Comparison of ENCODE assay signal across 14 mouse cellular contexts in genomic region chr2:131265056-131265455, GRCm38 (mm10). TPM values are rescaled to one million over a fixed set of nuclear protein-coding genes. Genes with fewer than 3 reads are reported as not detected.
DNase-seq lines count a peak whose midpoint lies in the region; ATAC-seq lines count a peak whose summit lies in the region.
"Had no signal": no experiment of that assay in that cellular context is flagged by ENCODE, and none has a peak within 500 bp of the region (broad histone marks: within the 10 kb centered on the region; RNA-seq: fewer than 3 reads in every experiment).

No protein-coding gene starts in this region.

- no peak for DNase-seq in embryonic facial prominence, embryonic 10.5 days (ENCODE audit: low spot score)
- DNase-seq in retina, postnatal 1 day, result peak; percentile 14
- no peak for DNase-seq in retina, embryonic 14.5 days (ENCODE audit: low spot score)
- DNase-seq in right cerebral cortex, adult 18-20 months, result no peak
- DNase-seq in cerebellum, postnatal 36 days, result no peak
- DNase-seq: cerebellum, adult 9-10 months; kidney, postnatal 4 days; right cerebral cortex, postnatal 14 days had no signal

- H3K9me3 ChIP-seq in embryonic facial prominence, embryonic 12.5 days, result no peaks in the 10 kb centered on the region
- no peaks in the 10 kb centered on the region for H3K9me3 ChIP-seq in embryonic facial prominence, embryonic 10.5 days
- no peaks in the 10 kb centered on the region for H3K9me3 ChIP-seq in kidney, embryonic 14.5 days (ENCODE audit: control insufficient read depth, low read length)
- H3K9me3 ChIP-seq in kidney, embryonic 16.5 days (ENCODE audit: low read length), result no peaks in the 10 kb centered on the region
- H3K9me3 ChIP-seq: limb, embryonic 15.5 days had no signal

- peaks cover 19% of the 10 kb centered on the region for H3K4me1 ChIP-seq in embryonic facial prominence, embryonic 12.5 days
- H3K4me1 ChIP-seq in embryonic facial prominence, embryonic 10.5 days, result peaks cover 36% of the 10 kb centered on the region
- H3K4me1 ChIP-seq in kidney, embryonic 14.5 days (ENCODE audit: control insufficient read depth, insufficient read depth, low read length), result peaks cover 12% of the 10 kb centered on the region
- peaks cover 19% of the 10 kb centered on the region for H3K4me1 ChIP-seq in kidney, embryonic 16.5 days (ENCODE audit: insufficient read depth, low read length)

- peaks cover 7% of the 10 kb centered on the region; the same call in 1 of the 2 replicates for H3K36me3 ChIP-seq in embryonic facial prominence, embryonic 12.5 days
- peaks cover 32% of the 10 kb centered on the region for H3K36me3 ChIP-seq in embryonic facial prominence, embryonic 10.5 days (replicated peaks)
- no peaks in the 10 kb centered on the region for H3K36me3 ChIP-seq in kidney, embryonic 14.5 days (ENCODE audit: control insufficient read depth, insufficient read depth, low read length)
- no peaks in the 10 kb centered on the region for H3K36me3 ChIP-seq in kidney, embryonic 16.5 days (ENCODE audit: insufficient read depth, low read length)
- H3K36me3 ChIP-seq: limb, embryonic 15.5 days had no signal

- ATAC-seq in embryonic facial prominence, embryonic 12.5 days (ENCODE audit: insufficient number of reproducible peaks, insufficient read depth, low FRiP score, low TSS enrichment), result no peak
- no peak for ATAC-seq in kidney, embryonic 14.5 days (ENCODE audit: low FRiP score, low TSS enrichment)
- ATAC-seq in kidney, embryonic 16.5 days (ENCODE audit: low FRiP score, low TSS enrichment), result no peak
- ATAC-seq: inflammation-experienced regulatory T-cells, adult 6 months had no signal

- no peak overlapping the region for H3K9ac ChIP-seq in embryonic facial prominence, embryonic 12.5 days
- H3K9ac ChIP-seq in kidney, embryonic 14.5 days (ENCODE audit: low read depth, low read length), result no peak overlapping the region
- no peak overlapping the region for H3K9ac ChIP-seq in kidney, embryonic 16.5 days (replicated peaks; ENCODE audit: low read length)
- H3K9ac ChIP-seq: limb, embryonic 15.5 days had no signal

- no peaks in the 10 kb centered on the region for H3K27me3 ChIP-seq in embryonic facial prominence, embryonic 12.5 days
- no peaks in the 10 kb centered on the region for H3K27me3 ChIP-seq in embryonic facial prominence, embryonic 10.5 days (replicated peaks; ENCODE audit: low read depth, poor library complexity, severe bottlenecking)
- H3K27me3 ChIP-seq in kidney, embryonic 14.5 days (ENCODE audit: control insufficient read depth, insufficient read depth, low read length), result no peaks in the 10 kb centered on the region
- no peaks in the 10 kb centered on the region for H3K27me3 ChIP-seq in kidney, embryonic 16.5 days (ENCODE audit: insufficient read depth, low read length)
- H3K27me3 ChIP-seq: limb, embryonic 15.5 days had no signal

- H3K27ac ChIP-seq in embryonic facial prominence, embryonic 12.5 days, result no peak overlapping the region
- no peak overlapping the region for H3K27ac ChIP-seq in embryonic facial prominence, embryonic 10.5 days (replicated peaks)
- H3K27ac ChIP-seq in kidney, embryonic 14.5 days (ENCODE audit: low read depth, low read length), result no peak overlapping the region
- H3K27ac ChIP-seq in kidney, embryonic 16.5 days (ENCODE audit: low read length), result no peak overlapping the region
- H3K27ac ChIP-seq: limb, embryonic 15.5 days; macrophage had no signal

- H3K4me2 ChIP-seq in embryonic facial prominence, embryonic 12.5 days (replicated peaks), result 0 out of 2 replicates have a peak overlapping the region, but pooled peaks have one; percentile 70
- peak overlapping the region; percentile 10; the same call in 1 of the 2 replicates for H3K4me2 ChIP-seq in kidney, embryonic 14.5 days (replicated peaks; ENCODE audit: low read depth, low read length)
- H3K4me2 ChIP-seq in kidney, embryonic 16.5 days (replicated peaks; ENCODE audit: low read depth, low read length), result no peak overlapping the region

- no peak overlapping the region for H3K4me3 ChIP-seq in embryonic facial prominence, embryonic 12.5 days
- H3K4me3 ChIP-seq in embryonic facial prominence, embryonic 10.5 days, result no peak overlapping the region
- no peak overlapping the region for H3K4me3 ChIP-seq in kidney, embryonic 14.5 days (ENCODE audit: low read length)
- no peak overlapping the region for H3K4me3 ChIP-seq in kidney, embryonic 16.5 days (ENCODE audit: low read length)
- H3K4me3 ChIP-seq: limb, embryonic 15.5 days had no signal

- 77% methylated on average over 2 of the region's 2 CpGs for WGBS in embryonic facial prominence, embryonic 12.5 days
- WGBS in embryonic facial prominence, embryonic 10.5 days, result 84% methylated on average over 2 of the region's 2 CpGs
- WGBS in kidney, embryonic 14.5 days, result 87% methylated on average over 2 of the region's 2 CpGs
- 77% methylated on average over 2 of the region's 2 CpGs for WGBS in kidney, embryonic 16.5 days

RNA-seq across cellular contexts. Expression of gene Pank2, which starts 2.8 kb away (rescaled TPM):
- 61.8 and 61.9 TPM in 2 replicates for polyA plus RNA-seq in embryonic facial prominence, embryonic 12.5 days (2016; fragmentation: Nextera tagmentation; extraction: Ambion mirVana)
- polyA plus RNA-seq in embryonic facial prominence, embryonic 10.5 days (2016; fragmentation: Nextera tagmentation; extraction: Ambion mirVana), result 44.2 and 44.6 TPM in 2 replicates
- 45.4 and 49.3 TPM in 2 replicates for polyA plus RNA-seq in kidney, embryonic 14.5 days (2014; fragmentation: Nextera tagmentation; extraction: Ambion mirVana)
- polyA plus RNA-seq in kidney, embryonic 16.5 days (2015; fragmentation: Nextera tagmentation; extraction: Ambion mirVana), result 27.2 and 30.8 TPM in 2 replicates

RNA-seq across cellular contexts. Expression of gene Mavs, which starts 31.2 kb away (rescaled TPM):
- 16.3 and 18.1 TPM in 2 replicates for polyA plus RNA-seq in embryonic facial prominence, embryonic 12.5 days (2016; fragmentation: Nextera tagmentation; extraction: Ambion mirVana)
- 19.4 and 20.4 TPM in 2 replicates for polyA plus RNA-seq in embryonic facial prominence, embryonic 10.5 days (2016; fragmentation: Nextera tagmentation; extraction: Ambion mirVana)
- polyA plus RNA-seq in kidney, embryonic 14.5 days (2014; fragmentation: Nextera tagmentation; extraction: Ambion mirVana), result 19.7 and 23.7 TPM in 2 replicates
- 37.9 TPM in 2 replicates for polyA plus RNA-seq in kidney, embryonic 16.5 days (2015; fragmentation: Nextera tagmentation; extraction: Ambion mirVana)

RNA-seq across cellular contexts. Expression of gene Ap5s1, which starts 58.2 kb away (rescaled TPM):
- 29.7 and 31.5 TPM in 2 replicates for polyA plus RNA-seq in embryonic facial prominence, embryonic 12.5 days (2016; fragmentation: Nextera tagmentation; extraction: Ambion mirVana)
- polyA plus RNA-seq in embryonic facial prominence, embryonic 10.5 days (2016; fragmentation: Nextera tagmentation; extraction: Ambion mirVana), result 23.3 and 25.3 TPM in 2 replicates
- 22.2 and 23.7 TPM in 2 replicates for polyA plus RNA-seq in kidney, embryonic 14.5 days (2014; fragmentation: Nextera tagmentation; extraction: Ambion mirVana)
- polyA plus RNA-seq in kidney, embryonic 16.5 days (2015; fragmentation: Nextera tagmentation; extraction: Ambion mirVana), result 30.2 and 30.9 TPM in 2 replicates
